Mouse (Mus musculus) thymus, adult 2 months (tissue): ENCODE results near the gene Dnaja1.

Source experiments
- CTCF ChIP-seq: fragments of 200-500 bp; IDR thresholded peaks from 2 replicates; pipeline ENCODE4 v1.5.1; 2012; ENCODE audit warnings: mild to moderate bottlenecking, control low read depth, low read length, moderate library complexity, borderline replicate concordance; ENCODE audit not compliant: control insufficient read depth, poor library complexity, insufficient read depth; ENCODE audit errors: extremely low read depth
- POLR2A ChIP-seq: fragments of 200-500 bp; IDR thresholded peaks from 2 replicates; pipeline ENCODE4 v1.6.1; 2012; ENCODE audit warnings: mild to moderate bottlenecking, low read length, control low read depth, moderate library complexity; ENCODE audit not compliant: control insufficient read depth, poor library complexity, insufficient read depth; ENCODE audit errors: extremely low read depth

DNA sequence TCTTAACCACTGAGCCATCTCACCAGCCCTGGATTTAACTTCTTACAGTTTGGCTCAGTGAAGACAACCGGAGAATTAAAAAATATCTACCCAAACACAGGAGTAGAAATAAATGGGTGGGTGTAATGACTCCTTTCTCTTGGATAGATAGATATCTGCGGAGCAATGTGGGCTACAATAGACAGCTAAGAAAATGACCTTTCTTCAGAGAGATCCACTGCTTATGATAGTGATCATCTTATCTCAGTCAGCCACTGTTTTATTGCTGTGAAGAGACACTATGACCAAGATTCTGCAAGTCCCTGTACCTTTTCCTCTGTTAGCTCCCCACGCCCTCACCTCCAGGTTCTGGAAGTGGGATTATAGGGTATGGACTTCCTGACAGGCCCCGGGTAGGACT is 61.1 kb downstream of the Dnaja1 start:
- TF ChIP-seq CTCF (no peak), POLR2A (no peak)
